Mouse (Mus musculus) urinary bladder, postnatal 14 days (tissue): Measurements from ENCODE around the gene Sgcd.

Experiments
- DNase-seq: peaks from one replicate; pipeline ENCODE4 v3.0.0; 2021; ENCODE audit warnings: low spot score

The Sgcd gene

DNA sequence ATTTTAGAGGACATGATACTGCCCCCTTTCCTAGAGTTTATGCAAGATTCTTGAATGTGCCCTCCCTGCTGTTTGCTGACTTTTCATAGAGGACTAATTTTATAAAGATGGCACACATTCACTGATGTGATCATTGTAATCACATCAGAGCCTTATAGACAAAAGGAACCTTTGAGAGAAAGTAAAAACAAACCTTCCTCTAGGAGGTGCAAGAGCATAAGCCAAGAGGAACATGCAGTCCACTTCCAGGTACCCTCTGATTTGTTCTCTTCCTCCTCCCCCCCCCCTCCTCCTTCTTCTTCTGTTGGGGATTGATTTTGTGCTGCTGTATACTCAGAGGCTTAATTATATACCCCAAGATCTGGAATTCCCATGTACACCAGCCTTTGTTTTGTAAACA lies 978.6 kb downstream of the Sgcd start:
- no peak for DNase-seq

DNA sequence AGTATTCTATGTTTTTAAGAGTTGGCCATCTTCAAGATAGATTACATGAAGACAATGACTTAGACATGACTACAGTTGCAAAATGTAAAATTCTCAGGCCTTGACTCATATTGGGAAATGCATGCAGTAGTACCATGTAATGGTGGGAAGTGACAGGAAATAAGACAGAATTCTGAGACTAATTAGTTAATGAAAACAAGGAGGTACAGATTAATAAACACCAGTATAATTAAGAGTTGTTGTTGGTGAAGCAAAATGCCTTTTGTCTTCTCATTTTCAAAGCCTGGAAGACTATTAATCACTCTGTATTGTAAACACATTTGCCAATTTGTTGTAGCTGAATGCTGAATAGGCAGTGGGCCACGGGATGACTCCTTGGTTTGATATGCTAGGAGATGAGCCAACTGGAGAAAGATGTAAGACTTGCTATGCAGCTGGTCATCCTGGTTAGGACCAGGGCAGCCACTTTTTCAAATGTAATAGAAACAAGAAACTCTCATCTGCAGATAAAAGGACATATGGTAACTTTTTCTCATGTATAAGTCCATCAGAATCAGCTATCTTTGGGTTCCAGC lies 983.4 kb downstream of the Sgcd start:
- peak; percentile 3 for DNase-seq

DNA sequence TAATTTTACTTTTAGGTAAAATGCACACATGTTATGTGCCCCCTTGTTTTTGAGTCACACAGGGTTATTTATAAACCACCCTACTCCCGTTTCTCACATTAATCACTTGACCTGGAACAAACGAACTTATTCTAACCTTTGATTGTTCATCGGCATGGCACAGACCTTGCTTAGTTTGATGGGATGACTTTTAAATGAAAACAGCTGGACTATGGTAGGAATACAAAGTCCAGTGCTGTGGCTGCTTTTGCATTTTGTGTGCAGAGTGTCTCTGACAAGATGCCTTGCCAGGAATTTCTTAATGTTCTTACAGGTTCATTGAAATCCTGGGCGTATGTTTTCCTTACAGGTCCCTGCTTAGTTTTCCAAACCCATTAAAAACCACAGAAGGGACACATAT lies 1049.5 kb downstream of the Sgcd start:
- no peak for DNase-seq

GRCm38 (mm10) chr11:46924946-46925345 lies 1063.8 kb downstream of the Sgcd start:
- no peak for DNase-seq

DNA sequence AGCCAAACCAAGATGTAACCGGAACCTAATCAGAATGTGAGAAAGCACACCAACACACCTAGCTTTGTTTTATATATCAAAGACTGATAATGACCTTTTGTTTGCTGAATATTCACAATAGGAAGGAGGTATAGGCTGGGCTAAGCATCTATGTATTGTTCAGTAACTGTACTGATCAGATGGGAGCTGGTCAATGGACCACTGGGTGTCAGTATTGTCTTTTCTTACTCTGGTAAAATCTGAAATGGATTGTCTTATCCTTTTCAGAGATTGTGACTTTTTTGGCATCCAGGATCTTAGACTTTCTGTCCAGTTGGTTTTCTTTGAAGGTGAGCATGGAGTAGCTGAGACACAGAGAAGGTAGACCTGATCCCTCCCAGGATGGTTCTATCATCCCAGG lies 1068.5 kb downstream of the Sgcd start:
- no peak for DNase-seq

- DNase-seq = no peak
These were observed 1076.0 kb downstream of the Sgcd start for GRCm38 (mm10) chr11:46912656-46913237.

DNA sequence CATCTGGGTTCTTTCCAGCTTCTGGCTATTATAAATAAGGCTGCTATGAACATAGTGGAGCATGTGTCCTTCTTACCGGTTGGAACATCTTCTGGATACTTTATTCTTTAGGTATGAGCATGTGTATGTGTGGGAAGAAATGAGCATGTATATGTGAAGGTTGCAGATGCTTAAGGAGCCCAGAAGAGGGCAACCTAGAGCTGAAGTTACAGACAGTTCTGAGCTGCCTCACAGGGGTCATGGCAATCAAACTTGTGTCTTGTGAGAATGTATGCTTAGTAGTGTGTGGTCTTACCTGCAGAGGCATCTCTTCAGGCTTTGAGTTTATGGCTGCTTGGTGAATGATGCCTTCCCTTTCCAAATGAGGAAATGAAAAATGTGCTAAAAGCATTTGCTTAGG lies 1084.5 kb downstream of the Sgcd start:
- no peak for DNase-seq

GRCm38 (mm10) chr11:46889093-46889492 lies 1099.7 kb downstream of the Sgcd start:
- no peak for DNase-seq

GRCm38 (mm10) chr11:46882456-46882855 lies 1106.3 kb downstream of the Sgcd start:
- no peak for DNase-seq

DNA sequence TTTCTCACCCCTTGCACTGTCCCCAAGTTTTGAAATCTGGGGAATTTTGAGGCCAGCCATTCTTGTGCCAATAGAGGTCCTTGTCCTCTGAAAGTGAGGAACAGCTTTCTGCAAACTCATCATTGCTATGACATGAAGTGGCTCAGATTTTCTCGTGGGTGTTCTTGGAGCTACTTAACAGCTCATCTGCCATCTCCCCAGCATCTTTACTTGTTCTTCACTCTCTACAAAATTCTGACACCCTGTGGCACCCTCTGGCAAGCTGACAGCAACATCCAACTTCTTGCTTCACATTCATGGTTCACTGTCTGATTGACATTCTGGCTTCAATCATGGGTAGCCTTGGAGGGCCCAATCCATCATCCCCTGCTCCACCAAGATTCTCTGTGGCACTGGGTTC lies 1113.0 kb downstream of the Sgcd start:
- DNase-seq = no peak

DNA sequence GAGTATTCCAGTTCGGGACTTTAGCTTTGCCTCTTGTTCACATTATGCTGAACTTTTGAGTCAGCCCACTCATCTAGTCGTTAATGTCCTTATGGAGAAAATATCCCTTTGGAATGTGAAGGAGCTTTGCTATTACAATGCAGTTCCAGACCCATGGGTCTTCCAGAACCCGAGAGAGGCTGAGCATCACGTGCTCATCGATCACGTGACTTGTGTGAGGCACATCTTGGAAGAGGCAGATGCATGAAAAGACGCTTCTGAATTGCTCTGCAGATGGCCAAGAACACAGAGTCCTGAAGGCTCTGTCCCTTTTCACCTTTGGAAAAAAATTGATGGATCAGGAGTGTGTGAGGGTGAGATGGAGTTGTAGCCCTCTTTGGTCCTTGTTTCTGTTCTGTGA lies 1120.2 kb downstream of the Sgcd start:
- DNase-seq = no peak

DNA sequence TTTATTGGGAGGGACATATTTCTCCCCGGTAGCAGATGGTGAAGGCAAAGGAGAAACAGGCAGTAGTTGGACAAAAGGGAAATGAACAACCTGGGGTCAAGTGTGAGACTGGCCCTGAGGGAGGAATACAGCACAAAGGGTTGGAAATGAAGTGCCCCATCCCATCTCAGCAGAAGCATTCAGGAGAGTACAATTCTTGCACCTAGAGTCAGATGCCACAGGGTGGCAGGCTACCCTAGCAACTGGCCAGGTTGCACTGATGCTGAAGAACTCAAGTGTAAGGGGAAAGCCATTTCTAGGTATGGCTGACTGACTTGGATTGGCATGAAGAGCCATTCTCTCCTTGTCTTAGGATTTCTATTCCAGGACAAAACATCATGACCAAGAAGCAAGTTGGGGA lies 1124.0 kb downstream of the Sgcd start:
- no peak for DNase-seq

DNA sequence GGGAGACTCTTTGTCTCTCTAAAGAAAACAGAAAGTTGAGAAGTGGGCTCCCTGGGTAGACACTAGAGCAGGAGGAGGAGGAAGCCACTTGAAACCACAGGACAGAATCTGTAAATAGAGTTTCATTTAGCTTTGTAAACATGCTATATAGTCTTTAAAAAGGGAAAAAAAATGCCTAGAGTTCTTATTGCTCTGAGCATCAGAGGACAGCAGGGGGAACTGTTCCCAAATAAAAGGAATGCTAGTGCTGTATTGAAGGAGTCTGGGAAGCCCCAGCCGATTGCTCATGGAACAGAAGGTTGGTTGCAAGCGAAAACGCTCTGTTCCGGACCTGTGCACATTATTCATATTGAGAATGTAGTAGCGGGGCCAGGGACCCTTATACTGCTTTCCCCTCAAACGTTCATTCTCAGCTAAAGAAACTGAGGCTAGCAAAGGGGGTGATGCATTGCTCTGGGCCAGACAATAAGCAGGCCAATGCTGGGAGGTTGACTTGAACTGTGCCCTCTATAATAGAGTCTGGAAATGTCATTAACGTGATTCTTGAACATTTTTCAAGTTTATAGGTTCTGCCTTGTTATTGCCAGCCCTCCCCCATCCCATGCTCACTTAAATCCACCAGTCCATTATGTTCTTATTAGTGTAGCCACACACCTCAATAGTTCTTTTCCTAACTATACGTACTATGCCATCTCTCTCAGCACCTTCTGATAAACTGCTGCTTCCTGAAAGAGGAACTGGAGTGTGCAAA lies 1140.4 kb downstream of the Sgcd start:
- no peak for DNase-seq

DNA sequence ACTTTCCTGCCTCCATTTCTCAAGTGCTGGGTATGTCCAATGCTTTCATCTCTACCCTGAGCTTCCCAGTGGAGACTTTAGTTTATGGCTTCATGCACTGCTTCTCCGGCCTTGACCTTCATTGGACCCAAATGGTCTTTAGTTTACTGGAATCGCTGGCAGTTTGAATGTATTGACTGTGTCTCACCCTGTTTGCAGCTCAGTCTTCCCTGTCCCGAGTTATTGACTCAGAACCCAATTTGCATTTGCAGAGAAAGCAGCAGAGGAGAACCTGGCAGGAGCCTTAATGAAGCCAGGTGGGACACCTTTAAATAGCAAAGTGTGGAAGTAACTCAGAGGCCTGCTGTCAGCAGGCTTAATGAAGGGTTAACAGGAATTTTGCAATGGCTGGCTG lies 1140.9 kb downstream of the Sgcd start:
- no peak for DNase-seq

- no peak for DNase-seq
These were observed 1142.1 kb downstream of the Sgcd start for GRCm38 (mm10) chr11:46846661-46847060.
